Mouse (Mus musculus) ovary, adult 18-20 months (tissue): ENCODE data around the gene Kcnn3.

Experiments used
- DNase-seq: peaks from one replicate; pipeline ENCODE4 v3.0.0; 2022; ENCODE audit warnings: low spot score, mixed read lengths

The Kcnn3 gene

DNA sequence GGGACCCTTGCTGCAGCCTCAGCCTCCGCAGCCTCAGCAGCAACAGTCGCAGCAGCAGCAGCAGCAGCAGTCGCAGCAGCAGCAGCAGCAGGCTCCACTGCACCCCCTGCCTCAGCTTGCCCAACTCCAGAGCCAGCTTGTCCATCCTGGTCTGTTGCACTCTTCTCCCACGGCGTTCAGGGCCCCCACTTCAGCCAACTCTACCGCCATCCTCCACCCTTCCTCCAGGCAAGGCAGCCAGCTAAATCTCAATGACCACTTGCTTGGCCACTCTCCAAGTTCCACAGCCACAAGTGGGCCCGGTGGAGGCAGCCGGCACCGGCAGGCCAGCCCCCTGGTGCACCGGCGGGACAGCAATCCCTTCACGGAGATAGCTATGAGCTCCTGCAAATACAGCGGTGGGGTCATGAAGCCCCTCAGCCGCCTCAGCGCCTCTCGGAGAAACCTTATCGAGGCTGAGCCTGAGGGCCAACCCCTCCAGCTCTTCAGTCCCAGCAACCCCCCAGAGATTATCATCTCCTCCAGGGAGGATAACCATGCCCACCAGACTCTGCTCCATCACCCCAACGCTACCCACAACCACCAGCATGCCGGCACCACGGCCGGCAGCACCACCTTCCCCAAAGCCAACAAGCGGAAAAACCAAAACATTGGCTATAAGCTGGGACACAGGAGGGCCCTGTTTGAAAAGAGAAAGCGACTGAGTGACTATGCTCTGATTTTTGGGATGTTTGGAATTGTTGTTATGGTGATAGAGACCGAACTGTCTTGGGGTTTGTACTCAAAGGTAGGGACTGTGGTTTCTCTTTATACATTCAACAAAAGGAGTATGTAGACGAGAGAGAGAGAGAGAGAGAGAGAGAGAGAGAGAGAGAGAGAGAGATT, 896 bp downstream of the Kcnn3 start:
- DNase-seq: no peak

DNA sequence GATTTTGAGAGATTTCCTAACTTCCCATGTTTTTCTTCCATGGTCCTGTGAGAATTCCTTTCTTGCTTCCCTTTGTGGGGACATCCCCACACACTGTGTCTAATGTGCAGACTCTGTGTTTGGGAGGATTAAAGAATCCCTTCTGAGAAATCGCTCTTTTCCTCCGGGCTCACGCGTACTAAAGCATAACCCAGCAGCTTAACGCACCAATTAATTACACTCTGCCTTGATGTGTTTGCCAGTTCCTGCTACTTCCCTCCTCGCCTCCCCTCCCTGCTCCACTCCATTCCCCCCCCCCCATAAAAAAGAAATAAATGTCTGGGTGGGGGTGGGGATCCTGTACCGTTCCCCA, 1.5 kb downstream of the Kcnn3 start:
- DNase-seq: no peak

DNA sequence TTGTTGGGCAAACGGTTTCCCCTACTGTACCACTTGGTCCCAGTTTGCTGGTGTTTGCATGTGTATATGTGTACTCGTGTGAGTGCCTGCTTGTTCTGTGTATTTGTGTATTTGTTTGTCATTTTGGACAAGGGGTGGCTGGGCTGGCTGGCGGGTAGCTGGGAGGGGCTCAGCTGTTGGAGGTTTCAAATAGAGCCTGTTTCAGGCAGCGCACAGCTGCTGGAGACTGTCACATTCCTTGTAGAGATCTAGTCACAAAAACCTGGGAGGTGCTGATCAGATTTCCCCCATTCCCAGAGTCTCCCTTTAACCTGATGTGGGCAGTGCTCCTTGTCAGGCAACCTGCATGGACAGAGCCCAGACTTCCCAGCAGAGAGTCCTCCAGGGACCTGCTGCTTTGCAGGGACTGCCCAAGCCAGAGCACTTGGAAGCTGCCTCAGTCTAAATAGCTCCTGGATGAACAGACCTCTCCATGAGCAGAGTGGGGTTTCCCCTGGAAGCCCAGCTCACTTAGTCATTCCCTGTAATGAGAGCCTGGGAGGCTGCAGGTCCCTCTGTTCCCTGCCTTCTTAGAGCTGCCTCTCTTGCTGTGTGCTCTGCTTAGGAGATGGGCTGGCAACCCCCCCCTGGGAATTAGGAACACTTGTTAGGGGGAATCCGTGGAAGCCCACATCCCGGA, 2.6 kb downstream of the Kcnn3 start:
- no peak for DNase-seq

DNA sequence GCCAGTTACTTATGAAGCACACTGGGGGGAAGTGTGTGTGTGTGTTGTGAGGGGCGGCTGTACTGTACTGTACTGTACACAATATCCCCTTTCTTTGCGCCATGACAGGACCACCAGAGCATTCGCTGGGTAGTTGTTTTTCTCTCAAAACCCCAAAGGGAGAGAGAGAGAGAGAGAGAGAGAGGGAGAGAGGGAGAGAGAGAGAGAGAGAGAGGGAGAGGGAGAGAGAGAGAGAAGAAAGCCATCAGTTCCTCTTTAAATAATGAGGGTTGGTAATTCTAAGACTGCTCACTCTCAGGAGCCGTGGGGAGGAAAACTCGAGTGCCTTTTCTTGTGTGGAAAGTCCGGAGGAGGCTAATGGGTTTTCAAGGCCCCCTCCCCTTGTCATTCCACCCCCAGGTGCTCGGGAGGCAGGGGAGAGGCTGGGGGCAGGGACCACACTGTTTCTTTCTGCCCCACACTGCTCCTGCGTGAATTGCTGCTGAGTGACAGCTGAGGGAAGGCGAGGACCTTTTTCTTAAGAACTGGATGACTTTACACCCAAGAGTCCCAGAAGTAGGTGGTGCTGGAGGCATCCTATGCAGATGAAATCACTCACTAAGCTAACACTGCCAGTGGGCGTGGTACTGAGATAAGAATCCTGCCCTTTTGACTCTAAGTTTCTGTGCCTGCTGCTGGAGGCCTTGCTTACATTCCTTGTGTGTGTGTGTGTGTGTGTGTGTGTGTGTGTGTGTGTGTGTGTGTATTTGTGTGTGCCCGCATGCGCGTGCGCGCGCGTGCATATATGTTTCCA, 6.5 kb downstream of the Kcnn3 start:
- no peak for DNase-seq

DNA sequence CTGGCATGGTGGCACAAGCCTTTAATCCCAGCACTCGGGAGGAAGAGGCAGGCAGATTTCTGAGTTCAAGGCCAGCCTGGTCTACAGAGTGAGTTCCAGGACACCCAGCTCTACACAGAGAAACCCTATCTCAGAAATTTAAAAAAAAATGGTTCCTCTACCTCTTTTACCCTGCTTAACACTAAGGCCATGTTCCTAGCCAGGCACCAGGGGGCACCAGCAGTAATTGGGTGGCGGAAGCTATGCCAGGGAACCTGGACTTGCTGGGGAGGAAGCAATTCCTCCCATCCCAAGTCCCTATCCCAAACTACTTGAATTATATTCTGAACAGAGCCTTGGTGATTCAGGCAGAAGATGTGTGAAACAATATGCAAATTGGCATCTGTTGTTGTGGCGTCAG, 9.8 kb downstream of the Kcnn3 start:
- no peak for DNase-seq

DNA sequence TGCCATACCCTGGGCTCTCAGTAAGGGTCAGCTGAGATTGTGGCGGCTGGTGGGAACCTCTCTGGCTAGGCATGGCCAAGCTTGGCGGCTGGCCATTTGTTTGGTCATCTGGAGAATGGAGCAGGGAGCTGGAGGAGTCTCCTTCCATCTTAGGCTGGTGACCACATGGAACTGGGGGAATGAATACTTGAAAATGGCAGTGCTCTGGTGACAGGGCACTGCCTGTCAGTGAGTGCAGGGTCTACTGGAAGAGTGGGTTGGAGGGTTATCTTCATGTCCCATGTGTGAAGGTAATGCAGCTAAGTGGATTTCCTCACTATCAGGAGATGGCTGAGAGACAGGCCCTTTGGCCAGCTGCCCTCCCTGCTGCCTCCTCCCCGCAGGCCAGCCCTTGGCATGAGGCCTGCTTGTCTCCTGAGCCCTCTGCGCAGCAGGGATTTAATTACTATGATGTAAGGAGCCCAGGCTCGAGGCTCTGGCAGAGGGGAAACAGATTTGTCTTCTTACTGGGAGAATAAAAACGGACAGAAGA, 14.7 kb downstream of the Kcnn3 start:
- peak; percentile 46 for DNase-seq

DNA sequence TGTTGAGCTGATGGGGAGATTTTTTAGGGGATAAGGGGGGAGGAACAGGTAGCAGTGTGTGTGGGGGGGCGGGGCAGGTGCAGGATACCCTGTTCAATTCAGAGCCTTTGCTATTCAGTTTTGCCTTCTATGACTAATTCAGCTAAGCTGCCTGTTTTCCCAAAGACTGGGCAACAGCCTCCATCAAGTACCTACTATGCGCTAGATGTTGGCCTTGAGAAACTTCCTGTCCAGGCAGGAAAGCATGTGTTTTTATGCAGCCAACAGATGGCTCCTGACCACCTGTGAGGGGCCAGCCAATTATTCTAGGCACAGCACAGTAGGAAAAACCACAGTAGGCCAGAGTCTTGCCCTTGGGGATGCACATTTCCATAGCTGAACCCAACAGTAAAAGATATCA, 15.2 kb downstream of the Kcnn3 start:
- no peak for DNase-seq

DNA sequence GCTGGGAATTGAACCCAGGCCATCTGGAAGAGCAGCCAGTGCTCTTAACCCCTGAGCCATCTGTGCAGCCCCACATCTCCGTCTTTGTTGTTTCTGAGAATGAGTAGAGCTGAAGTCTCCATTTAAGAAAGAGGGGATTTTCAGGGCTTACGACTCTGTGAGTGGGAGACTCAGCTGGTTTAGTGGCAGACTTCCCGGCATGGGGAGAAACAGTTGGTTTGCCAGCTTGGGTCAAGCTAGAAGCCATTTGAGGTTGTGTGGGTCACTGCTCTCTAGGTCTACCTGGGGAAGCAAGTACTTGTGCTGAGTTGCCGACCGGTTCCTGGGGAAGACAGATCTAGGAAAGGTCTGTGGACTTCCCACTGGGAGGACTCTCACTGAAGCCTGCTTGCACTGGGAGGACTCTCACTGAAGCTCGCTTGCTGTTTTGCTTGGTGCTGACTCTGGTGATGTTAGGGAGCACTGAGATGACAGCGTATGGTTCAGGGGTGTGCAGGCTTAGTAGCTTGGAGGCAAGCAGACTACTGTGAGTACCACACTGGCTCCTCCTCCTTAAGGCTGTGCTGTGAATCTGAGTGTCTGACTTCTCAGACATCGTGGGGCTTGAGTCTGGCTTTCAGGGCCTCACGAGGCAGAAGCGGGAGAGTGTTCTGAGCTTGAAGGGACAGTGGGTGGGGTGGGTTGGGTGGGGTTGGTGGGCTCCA, 19.2 kb downstream of the Kcnn3 start:
- DNase-seq: no peak

DNA sequence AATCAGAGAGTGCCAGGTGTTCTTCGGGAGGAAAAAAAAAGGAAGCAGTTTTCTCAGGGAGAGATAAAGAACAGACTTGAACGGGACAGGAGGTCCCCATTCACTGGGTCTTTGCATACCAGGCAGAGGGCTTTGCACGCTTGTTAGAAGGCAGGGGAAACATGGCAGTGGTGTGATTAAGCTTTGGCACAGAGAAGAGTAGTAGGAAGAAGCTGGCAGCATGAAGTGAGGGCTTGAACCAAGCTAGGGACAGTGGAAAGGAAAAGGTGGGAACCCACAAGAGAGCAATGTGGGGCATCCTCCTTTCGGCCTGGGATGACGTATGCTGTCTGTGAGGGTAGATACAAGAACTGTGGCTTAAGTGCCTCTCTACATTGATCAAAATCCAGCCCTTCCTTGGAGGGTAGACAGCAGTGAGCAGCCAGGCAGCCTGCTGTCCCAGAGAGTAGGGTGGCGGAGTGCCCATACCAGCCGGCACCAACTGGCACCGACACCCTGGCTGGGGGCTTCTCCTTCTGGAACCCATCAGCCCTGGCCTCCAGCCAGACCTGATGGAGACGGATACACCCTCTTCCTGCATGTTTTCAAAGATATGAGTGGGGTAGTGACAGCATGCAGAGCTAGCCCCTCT, 19.9 kb downstream of the Kcnn3 start:
- no peak for DNase-seq

DNA sequence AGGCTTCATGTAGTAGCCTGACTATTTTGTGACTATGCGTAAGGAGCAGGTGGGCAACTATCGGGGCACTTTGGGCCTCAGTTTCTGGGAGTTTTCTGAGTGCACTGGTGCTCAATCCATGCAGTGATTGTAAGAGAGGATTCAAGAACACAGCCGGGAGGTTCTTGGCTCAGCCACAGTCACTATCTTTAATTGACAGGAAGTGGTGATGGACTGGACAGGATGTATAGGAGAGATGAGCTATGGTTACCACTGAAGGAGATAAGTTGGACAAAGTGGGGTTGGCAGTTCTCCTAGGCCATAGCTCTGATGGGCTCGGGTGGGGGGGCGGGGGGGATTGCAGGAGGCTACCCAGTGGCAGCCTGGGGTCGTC, 20.4 kb downstream of the Kcnn3 start:
- DNase-seq: no peak

DNA sequence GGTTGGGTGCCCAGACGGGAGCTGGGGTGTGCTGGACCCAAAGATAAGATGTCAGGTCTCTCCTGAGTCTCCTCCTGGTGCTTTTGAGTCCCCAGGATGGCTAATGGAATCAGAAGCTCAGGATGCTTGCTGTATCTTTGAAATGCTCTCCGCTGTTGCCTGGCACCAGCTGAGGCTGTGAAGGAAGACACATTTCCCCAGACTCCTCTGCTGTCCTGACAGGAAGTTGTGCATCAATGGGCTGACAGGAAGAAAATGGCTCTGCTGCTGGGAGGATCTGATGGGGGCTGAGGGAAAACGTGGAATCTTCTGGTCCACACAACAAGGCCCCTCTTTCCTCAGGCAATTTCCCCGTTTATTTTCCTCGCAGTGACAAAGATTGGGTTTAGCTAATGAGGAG, 27.0 kb downstream of the Kcnn3 start:
- DNase-seq: no peak

DNA sequence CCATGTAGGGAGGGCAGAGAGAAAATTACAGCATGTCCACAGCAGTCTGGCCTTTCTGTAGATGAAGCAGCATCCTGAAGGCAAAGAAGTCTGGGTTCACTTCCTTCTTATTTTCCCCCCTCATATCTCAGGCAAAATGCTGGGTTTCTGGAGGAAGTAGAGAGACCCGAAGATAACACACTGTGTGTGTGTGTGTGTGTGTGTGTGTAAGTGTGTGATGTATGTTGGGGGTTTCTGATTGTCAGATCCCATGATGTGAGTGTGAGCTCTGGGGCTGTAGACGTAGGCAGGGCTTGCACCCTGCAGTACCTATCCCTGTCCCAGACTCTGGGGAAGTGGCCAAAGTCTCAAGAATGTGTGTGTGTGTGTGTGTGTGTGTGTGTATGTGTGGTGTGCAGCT, 28.8 kb downstream of the Kcnn3 start:
- no peak for DNase-seq

DNA sequence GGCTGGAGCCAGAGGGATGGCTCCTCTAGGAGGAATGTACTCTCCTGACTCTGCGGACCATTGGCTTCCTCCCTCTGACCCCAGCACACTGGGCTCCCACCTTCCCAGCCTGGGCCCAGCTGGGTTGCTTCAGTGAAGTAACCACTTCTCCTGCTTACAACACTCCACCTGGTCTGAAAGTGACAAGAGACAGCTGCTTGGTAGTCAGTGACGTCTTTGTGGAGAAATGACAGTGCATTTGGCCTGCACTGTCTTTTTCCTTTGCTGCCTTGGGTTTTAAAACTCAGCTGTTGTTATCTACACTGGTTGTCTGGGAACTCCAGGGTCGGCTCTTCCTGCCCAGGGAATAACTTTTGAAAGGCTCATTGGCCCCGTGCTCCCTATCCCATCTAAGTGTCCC, 29.5 kb downstream of the Kcnn3 start:
- DNase-seq: no peak

DNA sequence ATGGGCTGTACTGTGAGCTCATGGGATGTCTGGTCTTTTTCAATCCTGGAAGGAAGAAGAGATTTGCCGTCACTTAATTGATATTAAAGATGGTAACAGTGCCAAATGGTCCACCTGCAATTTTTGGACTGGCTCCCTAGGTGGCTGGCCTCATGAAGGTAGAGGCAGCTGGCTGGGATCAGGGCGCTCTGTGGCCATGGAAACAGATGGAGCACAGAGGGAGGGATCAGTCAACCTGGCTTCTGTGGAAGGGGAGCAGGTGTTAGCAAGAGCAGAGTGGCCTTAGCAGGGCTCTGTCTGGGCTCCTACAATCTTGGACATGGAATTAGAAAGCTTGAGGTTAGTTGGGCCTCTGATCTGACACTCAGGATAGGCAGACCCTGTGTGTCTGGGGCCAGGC, 31.9 kb downstream of the Kcnn3 start:
- DNase-seq: no peak

DNA sequence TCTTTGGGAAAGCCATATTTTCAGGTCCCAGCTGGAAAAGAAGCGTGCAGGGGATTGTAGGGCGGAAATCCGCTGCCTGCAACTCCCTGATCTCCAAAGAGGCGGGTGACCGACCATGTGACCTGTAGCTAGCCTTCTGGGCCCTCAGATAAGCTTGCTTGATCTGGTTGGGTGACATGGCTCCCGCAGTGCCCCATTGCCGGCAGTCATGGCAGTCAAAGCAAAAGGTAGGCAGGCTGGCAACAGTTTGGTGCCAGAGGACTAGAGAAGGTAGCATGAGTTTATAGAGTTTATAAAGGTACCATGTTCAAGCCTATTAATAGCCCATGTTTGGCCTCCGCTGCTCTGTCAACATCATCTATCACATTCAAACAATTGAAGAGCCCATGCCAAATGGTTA, 33.5 kb downstream of the Kcnn3 start:
- DNase-seq: no peak

DNA sequence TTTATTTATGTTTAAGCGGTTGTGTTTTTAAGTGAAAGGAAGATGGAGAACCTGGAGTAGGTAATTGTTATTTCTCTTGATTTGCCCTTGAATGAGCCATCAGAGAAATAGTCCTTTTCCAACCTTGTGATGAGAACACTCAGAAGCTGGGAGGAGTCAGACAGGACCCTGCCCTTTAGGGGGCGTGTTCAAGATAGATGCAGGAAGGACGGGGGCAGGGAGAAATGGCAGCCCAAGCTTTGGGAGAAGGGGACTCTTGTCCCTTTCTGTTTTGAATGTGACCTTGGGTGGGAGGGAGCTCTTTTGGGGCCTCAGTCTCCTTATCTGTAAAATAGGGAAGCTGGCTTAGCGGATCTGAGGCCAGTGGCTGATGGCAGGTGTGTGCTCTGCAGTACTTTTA, 34.0 kb downstream of the Kcnn3 start:
- DNase-seq: no peak

DNA sequence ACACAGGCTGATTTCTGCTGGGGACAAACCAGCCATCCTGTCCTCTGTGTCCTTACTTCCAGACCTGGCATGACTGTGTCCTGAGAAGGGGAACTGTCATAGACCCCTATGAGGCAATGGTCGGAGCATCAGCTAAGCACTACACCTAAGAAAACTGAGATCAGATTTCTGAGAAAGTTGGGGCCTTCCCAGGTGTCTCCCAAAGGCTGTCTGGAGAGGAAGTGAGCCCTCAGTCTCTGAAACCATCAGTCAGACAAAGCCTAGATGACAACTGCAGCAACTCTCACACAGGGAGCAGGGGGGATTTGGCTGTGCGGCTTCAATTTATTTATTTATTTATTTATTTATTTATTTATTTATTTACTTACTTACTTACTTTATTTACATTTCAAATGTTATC, 34.6 kb downstream of the Kcnn3 start:
- DNase-seq: no peak

DNA sequence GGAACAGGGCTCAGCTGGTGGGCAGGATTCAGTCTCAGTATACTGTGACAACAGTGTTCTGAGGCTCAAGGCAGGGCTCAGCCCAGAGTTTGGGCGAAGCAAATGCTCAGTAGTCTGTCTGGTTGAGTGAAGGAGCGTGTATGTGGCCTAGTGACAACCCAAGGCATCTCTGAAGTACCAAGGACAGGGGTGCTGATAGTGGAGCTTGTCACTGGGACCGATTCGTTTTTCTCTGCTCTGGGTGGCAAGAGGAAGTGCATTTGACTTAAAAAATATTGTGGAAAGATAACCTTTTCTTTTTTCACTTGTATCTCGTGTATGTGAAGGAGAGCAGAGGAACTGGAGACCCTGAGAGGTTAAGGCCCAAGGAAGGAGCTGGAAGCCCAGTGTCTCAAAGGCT, 37.8 kb downstream of the Kcnn3 start:
- no peak for DNase-seq

DNA sequence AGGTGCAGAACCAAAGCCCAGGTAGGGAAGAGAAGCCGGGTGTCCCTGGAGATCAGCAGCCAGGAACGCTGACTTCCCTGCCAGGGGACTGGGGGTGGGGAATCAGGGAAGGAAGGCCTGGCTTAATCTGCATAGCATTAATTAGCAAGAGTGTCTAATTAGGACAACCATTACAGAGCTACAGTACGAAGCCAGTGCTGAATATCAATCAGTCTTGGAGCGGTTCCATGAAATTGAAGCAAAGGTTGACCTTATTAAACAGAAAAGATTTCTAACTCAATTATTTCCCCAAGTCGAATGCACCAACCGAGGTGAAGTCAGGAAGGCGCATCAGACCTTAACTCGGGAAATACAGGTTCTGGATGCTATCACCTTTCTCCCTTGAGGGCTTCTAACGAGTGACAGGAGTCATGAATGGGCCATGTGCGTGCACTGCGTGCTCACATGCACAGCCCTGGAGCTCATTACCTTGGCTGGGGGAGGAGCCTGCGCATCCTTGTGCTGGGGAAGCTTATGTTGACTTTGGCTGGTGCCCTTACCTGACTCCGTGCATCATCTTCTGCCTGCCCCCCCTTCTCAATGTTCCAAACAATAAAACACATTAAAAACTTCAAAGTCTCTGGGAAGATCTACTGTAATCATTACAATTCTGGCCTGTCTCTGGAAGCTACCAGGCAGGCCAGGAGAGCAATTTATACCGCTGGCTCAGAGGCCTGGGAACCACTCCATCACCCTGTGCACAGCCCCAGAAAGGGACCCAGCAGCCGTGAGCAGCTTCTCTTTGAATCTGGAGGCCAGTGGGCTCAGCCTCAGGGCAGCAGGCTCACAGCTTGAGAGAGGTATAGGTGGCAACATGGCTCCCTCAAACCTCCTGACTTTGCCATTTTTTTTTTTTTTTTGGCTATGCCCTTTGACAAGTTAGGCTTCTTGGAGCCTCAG, 39.3 kb downstream of the Kcnn3 start:
- DNase-seq: no peak

DNA sequence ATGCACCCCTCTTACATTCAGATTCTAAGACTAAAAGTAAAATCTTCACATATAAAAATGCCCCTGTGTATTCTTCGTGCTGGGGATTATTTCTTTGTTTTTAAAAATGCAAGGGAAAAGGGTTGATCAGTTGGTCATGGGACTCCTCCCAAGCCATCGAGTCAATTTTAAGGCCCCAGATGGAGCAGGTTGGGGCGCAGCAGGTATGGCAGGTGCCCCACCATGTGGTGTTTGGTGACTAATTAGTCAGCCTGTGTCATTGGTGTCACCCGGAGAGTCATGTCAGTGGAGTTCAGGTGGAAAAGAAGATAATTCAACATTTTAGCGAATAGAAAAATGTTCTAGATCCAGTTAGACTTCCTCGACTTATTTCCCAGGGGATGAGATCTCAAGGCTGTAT, 41.4 kb downstream of the Kcnn3 start:
- no peak for DNase-seq

DNA sequence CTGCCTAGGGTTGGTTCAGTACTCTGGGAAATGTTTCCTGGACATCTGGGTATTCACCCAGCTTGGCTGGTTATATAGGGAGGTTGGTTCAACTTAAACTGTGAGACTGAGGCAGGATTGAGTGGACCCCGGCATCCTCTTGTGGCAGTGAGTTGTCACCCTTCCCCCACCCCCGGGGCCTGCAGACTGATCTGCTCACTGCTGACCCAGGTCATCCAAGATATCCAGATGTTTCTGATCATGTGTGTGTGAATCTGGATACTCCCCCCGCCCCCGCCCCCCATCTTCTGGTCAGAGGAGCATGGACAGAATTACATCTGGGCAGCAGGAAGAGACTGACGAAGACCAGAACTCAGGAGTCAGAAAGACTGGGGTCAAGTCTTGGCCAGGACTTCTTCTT, 45.4 kb downstream of the Kcnn3 start:
- no peak for DNase-seq
